Mouse (Mus musculus): ENCODE results near the gene Jazf1.

Jazf1 gene

DNA sequence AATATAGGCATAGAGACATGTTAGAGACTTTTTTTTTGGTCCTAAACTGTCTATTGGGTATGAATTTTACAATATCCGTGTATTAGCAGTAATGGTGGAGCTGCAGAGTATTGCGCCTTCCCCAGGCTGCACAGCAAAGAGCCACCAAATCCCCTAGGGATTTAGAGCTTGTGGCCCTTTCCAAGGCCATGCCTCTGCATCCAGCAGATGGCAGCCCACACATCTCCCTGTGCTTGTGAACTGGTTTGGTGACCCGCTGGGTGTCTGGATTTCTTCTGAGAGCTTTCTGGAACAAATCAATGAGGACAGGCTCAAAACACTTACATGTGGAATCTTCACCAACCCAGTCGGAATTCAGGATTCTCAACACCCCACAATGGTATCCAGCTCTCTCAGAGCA, 225.4 kb downstream of the Jazf1 start:
- DNase-seq: no peak

DNA sequence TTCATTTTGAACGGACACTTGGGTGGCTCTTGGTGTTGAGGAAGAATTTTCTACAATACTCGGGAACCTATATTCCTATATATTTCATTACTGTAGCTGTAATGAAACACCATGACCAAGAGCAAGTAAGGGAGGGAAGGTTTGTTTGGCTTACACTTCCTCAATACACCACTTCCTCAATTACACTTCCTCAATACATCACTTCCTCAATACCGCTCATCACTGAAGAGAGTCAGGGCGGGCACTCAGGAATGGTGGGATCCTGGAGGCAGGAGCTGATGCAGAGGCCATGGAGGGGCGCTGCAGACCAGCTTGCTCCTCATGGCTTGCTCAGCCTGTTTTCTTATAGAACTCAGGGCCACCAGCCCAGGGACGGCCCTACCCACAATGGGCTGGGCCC, 225.8 kb downstream of the Jazf1 start:
- no peak for DNase-seq

DNA sequence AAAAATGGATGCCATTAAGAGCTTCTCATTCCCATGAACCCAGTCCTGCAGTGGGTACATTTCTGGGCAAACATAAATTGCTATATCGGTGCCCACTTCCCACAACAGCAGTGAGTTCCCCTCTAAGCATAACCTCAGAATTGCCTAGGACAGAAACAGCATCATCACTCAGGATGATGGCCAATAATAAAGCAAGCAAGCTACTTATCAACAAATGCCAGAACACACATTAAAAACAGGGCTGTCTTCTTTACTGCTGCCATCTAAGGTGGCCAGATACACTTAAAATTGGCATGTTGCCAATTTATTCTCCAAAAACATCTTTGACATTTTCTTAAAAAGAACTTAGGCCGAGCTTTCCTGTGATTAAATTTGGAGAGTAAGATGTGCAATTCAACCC, 226.8 kb downstream of the Jazf1 start:
- DNase-seq: no peak

DNA sequence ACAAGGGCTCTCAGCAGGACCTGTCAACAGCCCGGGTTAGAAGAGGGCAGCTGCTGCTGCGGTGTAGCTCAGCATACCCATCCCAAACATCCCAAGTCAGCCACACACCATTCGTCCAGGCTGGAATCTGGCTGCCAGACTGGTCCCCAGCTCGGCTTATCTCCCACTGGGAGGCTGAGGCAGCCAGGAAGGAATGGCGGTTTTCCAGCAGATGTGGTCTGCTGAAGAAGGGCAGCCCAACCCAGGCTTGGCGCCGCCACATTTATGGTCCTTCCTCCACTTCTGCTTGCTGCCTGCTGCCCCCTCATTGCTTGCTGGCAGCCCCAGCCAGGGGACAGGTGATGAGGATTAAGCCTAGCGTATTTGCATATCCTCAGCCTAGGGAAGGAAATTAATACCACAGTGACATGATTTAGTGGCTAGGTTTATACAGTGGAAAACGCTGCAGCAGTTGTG, 227.8 kb downstream of the Jazf1 start:
- no peak for DNase-seq

DNA sequence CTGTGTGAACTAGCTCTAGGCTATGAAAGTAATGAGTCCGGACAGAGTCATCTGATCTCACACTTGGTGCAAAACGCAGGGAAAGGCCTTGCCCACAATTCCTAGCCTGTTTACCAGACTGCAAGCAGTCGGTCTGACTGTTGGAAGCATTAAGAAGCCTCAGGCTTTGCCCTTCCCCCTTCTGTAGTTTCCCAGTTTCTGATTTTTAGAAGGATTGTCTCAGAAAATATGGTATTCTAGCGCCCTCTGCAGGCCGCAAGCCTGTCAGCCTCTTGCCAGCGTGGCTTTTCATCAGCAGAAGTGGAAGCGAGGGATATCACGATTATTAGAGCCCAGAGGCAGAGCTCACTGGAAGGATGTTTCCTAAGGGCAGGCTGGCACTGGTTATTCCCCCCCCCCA, 229.7 kb downstream of the Jazf1 start:
- DNase-seq: peak; percentile 88

DNA sequence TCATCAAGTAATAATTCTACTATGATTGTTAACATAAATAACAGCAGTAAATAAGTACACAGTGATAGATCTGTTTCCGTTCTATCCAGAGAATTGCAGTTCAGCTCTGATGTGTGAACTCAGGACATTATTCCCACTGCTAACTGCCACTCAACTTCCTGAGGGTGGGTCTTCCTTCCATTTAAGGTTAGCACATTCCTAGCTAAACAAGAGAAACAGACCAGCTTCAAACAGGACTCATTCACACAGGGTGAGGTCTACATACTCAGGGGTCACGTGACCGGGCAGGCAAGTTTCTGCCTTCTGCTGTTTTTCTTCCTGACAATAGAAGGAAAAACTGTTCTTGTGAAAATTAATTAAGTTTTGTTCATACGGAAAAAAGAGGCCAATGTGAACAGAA, 230.6 kb downstream of the Jazf1 start:
- no peak for DNase-seq

DNA sequence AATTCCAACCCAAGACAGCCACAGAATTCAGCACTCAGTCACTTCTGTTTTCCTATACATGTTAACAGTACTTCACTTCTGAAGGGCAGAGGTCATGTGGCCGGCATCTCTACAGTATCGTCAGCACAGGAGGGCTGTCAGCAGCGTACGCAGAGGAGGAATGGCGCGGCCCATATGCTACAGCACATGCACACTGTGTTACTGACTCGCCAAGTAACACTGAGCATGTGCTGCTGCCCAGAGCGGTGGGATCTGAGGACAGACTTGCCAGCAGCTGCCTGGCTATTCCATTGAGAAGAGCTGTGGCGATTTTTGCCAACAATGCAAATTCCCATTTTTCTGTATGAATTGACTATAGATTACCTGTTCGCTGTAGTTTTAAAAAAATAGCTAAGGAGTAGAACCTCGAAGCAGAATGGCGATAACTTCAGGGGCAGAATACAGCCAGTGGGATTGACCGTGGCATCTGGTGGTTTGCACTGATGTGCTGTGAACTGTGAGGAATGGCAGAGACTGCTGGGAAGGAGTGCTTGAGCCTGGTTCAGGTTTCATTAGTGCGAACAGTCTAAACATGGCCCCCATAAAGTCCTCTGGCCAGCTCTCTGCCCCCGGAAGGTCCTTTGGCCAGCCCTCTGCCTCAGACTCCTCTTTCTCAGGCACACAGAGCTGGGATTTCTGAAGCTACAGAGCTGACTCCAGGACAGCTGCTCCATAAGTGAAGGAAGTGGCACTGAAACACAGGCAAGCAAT, 232.1 kb downstream of the Jazf1 start:
- no peak for DNase-seq

DNA sequence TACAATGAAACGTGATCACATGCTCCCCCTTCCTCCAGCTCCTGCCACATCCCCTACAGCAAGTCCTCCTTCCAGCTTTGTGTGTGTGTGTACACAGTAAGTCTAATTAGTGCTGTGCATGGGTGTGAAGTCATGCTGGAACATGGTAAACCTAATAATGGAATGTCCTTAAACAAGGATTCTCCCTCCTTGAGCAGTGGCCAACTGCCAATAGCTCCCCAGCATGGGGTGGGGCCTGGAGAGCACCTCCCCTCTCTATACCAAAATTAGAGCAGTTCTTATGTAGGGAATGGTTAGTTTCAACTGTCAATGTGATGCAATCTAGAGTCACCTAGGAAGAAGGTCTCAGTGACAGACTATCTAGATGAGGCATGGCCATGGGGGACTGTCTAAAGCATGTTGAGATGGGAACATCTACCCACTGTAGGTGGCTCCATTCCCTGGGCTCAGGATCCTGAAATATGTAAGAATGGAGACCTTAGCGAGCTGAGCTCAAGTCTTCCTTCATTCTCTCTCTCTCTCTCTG, 240.6 kb downstream of the Jazf1 start:
- DNase-seq: no peak

DNA sequence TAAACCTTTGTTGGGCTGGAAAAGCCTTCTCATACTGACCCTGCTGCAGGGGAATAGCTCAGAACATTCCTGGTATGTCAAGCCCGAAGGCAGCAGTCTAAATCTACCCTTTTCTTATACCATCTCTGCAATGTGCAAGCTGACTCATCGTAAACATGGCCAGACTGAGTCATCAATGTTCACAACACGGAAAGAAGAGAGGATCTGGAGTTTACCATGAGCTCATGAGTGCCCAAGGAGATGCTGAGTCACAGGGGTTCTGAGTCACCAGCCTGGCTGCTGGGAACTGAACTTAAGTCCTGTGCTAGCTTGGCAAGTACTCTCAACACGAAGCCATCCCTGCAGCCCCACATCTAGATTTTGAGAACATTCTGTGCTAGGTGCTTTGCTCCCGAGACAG, 242.9 kb downstream of the Jazf1 start:
- DNase-seq: no peak

DNA sequence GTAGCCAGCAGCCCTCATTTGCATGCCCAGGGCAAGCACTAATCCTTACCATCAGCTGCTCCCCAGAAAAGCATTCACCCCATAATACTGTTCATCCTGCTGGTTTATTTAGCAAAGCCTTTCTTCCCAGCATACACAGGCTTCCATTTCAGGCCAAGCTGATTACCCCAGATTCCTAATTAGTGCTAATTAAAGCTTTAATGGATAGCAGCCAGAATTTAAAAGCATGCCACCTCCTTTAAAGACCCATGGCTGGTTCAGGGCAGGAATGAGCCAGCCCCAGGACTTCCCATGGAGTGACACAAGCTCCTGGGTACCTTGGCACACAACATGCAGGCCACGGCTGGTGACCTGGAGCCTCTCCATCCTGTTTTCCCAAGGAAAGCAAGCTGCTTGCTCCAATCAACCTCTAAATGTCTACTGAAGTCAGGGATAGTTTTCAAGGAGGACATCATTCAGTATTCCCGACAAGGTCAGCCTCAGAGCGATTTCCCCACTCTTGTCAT, 243.4 kb downstream of the Jazf1 start:
- no peak for DNase-seq

DNA sequence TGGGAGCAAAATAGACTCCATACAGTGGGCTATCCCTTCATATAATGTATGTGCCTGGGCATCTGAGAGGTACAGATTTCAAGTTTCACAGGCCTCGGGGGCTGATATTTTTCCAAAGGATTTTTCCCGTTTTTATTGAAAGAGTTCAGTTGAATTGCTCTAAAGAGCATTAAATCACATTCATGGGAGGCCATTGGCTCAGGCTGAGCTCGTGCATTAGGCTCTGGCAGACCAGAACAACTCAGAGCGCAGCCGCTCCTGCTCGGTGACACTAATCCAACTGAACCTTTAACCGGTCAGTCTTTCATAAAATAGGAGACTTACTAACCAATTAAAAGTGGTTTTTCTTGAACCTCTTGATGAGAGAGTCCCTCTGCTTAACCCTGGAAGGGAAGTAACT, 245.4 kb downstream of the Jazf1 start:
- no peak for DNase-seq

DNA sequence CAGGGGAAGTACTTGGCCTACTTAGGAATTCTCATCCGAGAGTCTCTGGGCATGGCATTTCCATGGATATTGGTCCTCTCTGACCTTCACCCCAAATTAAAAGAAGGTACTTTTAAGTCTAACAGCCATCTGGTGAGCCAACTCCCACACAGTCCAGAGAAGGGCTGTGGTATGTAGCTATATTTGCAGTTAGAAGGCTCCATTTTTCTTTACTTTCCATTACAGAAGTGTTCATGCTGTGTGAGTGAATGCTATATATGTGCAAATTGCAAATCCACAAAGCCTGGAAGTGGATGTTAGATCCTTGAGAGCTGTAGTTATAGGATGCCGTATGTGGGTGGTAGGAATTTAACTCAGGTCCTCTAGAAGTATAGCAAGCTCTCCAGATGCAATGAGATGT, 245.8 kb downstream of the Jazf1 start:
- no peak for DNase-seq

DNA sequence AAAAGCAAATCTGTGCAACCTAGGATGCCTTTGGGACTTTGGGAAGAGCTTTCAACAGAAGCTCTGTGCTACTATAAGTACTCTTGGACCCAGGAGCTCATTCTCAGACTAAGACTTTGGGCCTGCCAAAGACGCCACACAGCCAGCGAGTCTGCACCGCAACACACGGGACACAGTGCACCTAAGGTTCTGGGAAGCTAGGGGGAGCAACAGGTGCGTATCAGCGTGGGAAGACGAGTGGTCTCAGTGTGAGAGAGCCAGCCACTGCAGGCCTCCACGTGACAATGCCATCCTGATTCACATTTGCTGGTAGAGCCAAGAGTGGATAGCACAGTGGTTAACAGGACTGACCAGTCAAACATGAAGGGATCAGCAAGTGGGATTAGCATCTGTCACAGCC, 249.1 kb downstream of the Jazf1 start:
- peak; percentile 49 for DNase-seq

DNA sequence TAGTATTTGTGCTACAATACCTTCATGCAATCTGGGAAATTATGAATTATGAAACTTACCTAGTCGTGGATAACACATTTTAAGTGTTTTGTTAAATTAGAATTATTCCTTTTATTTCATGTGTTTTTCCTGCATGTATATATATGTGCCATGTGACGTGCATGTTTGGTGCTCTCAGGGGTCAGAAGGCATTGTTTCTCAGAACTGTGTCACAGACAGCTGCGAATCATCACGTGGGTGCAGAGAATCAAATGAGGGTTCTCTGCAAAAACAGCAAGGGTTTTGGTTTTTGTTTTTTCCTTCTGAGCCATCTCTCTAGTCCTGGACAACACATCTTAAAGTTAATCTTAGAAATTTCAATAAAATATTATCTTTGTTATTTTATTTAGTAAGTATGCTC, 250.4 kb downstream of the Jazf1 start:
- DNase-seq: no peak

DNA sequence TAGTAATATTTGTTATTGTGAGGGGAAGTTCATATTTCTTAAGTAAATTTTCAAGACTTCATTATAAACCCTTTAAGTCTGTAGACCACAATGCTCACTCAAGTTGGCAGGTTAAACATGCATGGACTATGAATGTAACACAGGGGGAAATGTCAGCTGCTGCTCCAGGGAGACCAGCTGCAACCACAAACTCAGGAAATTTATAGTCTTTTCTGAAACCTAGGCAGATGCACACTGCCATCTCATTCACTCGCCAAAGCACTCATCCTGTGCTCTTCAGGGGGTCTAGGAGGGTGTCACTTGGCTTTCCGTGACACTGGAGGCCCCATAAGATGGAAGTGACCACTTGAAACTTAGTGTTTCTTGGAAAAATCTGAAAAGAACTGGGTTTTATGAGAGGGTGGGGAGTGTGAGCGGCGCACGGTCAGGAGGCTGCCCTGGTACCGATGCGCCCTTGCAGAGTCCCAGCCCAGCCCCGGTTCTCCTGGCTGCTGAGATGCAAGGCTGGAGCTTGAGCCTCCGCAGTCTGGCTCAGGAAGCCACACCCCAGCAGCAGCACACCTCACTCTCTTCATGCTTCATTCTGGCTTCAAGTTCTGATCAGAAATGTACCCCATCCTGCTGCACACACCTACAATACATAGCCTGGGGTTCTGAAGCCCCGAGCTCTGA, 251.1 kb downstream of the Jazf1 start:
- DNase-seq: peak; percentile 61

DNA sequence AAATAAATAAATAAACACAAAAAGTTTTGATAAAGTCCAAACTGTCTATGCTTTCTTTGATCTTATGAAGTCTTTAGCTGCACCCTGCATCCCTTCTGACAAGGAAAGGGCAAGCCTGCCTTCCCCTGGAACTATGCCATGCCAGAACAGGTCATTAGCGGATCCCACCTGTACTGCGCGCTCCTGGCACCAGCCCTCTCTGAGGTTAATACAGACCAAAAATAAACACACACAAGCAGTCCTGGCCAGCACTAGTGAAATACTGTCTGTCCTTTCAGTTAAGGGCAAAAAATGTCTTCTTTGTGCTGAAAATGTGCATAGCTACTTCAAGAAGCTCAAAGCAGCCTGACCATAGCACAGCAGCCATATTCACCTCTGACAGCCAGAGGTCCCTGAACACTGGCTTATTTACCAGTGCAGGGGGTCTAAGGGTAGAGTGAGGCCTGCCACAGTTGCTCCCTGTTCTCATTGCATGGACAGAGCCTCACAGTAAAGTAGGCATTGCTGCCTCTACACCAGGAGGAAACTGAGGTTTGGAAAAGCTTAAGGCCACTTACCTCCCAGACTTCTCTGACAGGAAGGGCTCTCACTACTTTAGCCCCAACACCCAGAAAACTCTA, 263.1 kb downstream of the Jazf1 start:
- DNase-seq: no peak

DNA sequence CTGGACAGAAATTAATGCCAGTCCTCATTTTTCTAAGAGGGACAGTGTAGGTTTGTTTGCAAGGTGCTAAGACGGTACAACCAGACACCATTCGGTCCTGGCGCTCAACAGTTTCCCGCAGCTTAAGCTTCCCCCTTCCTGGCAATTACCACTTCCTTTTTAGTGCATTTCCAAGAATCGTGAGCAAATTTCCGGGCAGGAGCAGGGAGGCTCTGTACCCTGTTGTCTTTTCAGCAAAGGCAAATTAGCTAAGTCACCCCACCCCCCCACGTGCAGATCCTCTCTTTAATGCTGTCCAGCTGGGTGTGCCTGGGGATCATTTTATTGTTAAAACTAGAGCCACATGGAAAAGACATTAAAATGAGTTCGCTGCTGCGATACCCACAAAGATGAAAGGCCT, 266.2 kb downstream of the Jazf1 start:
- DNase-seq: no peak

DNA sequence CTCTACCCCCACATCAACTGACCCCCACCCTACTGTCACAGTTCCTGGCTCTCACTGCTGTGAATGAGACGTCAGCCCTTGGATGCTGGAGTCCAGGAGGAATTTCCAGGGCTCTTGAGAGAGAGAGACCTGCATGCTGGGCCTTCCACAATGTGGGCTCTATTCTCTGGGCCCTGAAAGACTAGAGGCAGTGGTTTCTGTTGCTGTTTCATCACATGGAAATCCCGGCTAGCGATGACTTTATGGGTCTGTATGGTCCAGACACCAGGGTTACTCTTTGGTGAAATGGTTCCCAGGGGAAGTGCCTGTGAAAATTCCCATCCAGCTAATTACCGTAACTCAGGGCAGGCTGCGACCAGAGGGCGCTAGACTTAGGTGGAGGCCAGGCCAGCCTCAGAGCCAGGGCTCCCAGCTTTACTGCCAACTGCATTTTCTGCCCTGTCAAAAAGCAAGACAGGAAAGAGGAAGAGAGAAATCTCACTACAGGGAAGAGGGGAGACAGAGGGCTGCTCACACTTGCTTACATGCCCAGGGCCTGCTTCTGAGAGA, 271.1 kb downstream of the Jazf1 start:
- no peak for DNase-seq

DNA sequence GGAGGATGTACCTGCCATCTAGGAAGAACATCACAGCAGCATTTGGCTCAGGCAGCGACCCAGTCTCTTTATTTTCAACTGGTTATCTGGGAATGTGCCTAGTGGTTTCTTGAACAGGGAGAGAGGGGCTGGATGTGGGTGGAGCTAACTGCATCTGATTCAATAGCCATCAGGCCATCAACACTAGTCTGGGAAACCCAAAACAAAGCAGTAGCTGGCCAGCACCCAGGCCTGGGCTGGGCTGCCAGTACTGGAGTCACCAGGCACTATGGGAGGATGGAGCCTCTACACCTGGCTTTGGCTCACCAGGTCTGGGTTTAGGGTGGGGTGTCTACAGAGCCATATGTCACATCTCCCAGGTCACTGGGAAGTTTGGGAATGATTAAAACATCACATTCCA, 271.7 kb downstream of the Jazf1 start:
- DNase-seq: no peak

DNA sequence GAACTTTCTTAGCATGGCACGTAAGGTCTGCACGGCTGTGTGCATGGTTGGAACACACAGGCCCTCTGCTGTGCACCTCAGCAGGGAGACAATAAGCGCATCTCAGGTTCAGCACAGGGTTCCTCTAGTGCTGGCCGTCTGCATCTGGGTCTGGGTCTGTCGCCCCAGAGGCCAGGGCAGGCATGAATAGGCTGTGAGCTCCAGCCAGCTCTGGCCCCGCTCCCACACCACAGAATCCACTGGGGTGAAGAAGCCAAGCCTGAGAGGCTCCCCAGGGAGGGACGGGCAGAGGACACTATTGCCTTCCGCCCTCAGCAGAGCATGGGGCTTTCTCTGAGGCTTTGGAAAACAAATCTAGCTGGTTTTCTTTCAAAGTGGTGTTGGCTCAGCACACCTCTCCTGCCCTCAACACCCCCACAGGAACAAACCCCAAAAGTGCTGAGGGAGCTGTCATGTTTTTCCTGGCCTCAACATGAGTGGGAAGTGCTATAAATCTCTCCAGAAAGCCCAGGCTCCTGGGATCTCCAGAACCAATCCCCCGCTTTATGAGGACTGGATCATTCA, 272.3 kb downstream of the Jazf1 start:
- DNase-seq: no peak

DNA sequence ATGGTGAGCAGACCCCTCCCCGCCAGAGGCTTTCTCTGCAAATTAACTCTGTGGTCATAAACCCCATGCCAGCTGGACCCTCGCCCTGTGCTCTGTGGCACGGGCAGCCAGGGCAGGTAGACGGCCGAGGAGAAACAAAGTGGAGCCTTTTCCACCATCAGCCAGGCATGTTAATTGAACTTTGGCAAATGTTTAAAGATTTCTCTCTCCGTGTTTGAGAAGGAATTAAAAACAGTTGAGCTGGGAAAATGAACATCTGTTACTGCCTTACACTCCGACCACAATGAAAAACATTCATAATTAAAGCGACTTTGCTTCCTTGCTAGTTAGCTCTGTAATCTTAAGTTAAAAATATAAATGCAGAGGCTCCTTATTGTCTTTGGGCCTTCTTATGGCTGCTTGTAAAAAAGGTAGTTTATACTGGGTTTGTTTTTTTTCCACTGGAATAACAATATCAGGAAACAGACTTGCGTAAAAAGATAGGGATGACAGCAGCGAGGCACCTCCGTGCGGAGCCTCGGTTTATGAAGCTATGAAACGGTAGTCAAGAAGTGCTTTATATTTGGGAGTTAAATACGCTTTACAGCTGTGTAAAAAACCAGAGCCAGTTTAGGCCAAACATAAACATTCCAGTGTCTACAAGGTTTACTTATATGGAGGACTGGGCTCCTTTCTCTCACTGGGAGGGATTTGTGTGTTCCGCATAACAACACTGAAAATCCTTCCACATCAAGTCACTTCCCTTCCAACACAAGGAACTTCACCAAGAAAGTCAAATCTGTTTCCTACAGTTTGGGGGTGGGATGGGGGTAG, 273.2 kb downstream of the Jazf1 start:
- DNase-seq: no peak

DNA sequence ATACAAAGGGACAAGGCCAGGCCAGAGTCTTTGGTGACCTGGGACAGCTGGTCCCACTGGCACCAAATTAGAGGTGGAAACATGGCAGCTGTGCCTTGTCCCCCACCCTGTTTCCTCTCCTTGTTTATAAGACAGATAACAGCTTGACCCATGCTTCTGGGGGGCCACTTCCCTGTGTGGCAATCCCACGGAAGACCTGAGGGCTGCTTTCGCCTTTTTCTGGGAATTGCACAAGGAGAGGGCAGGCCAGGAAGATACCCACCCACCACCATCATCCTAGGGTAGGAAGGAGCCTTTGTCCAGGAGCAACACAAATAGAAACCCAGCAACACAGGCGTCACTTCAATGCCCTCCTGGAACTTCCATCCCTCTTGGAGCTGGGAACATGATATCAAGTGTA, 276.0 kb downstream of the Jazf1 start:
- no peak for DNase-seq
